Comparison of ENCODE assay signal across 18 mouse cellular contexts in genomic region chr19:44427721-44428120, GRCm38 (mm10).
"Had no signal": no experiment of that assay in that cellular context is flagged by ENCODE, and none has a peak within 500 bp of the region (broad histone marks: within the 10 kb centered on the region; RNA-seq: fewer than 3 reads in every experiment).

No protein-coding gene starts in this region.

- H3K36me3 ChIP-seq: midbrain, embryonic 10.5 days; midbrain, embryonic 12.5 days; neural tube, embryonic 13.5 days; neural tube, embryonic 15.5 days had no signal

- H3K27ac ChIP-seq: midbrain, embryonic 10.5 days; midbrain, embryonic 12.5 days; neural tube, embryonic 13.5 days; neural tube, embryonic 15.5 days had no signal

- H3K4me3 ChIP-seq: midbrain, embryonic 10.5 days; midbrain, embryonic 12.5 days; myocyte; neural tube, embryonic 13.5 days; neural tube, embryonic 15.5 days had no signal

- H3K9me3 ChIP-seq: midbrain, embryonic 10.5 days; midbrain, embryonic 12.5 days; neural tube, embryonic 13.5 days; neural tube, embryonic 15.5 days had no signal

- H3K9ac ChIP-seq: lung, embryonic 14.5 days; midbrain, embryonic 12.5 days; neural tube, embryonic 13.5 days; neural tube, embryonic 15.5 days had no signal

- H3K27me3 ChIP-seq: midbrain, embryonic 12.5 days; neural tube, embryonic 13.5 days; neural tube, embryonic 15.5 days had no signal

- H3K4me1 ChIP-seq: midbrain, embryonic 10.5 days; midbrain, embryonic 12.5 days; neural tube, embryonic 13.5 days; neural tube, embryonic 15.5 days had no signal

- DNase-seq: lung, adult 18-20 months; lung, embryonic 14.5 days; lung, postnatal 10 days; lung, postnatal 4 days; midbrain, embryonic 14.5 days; retina, postnatal 1 day; right cerebral cortex, adult 18-20 months; right cerebral cortex, postnatal 25 days; right cerebral cortex, postnatal 4 days; spleen, adult 18-20 months; thymus, adult 18-20 months; thymus, postnatal 14 days; thymus, postnatal 36 days had no signal
